Mouse (Mus musculus) spleen, postnatal 14 days (tissue): Measurements from ENCODE around the gene 2700049A03Rik.

Experiments used
- DNase-seq, 2 experiments: peaks; one replicate each; pipeline ENCODE4 v3.0.0; 2021 to 2022; ENCODE audit warnings: low spot score in 2 of 2

The 2700049A03Rik gene

GRCm38 (mm10) chr12:71183736-71184135, 47.1 kb downstream of the 2700049A03Rik start:
- DNase-seq, result no peak

GRCm38 (mm10) chr12:71184396-71184795, 47.7 kb downstream of the 2700049A03Rik start:
- no peak for DNase-seq

- DNase-seq, result no peak
Measured at GRCm38 (mm10) chr12:71192705-71193104, 56.1 kb downstream of the 2700049A03Rik start.

- no peak for DNase-seq
Measured at GRCm38 (mm10) chr12:71197671-71198070, 61.0 kb downstream of the 2700049A03Rik start.

GRCm38 (mm10) chr12:71201753-71202152, 65.1 kb downstream of the 2700049A03Rik start:
- DNase-seq, result no peak

GRCm38 (mm10) chr12:71204303-71204702, 67.7 kb downstream of the 2700049A03Rik start:
- DNase-seq, result no peak

- DNase-seq, result no peak
Measured at GRCm38 (mm10) chr12:71217191-71217590, 80.5 kb downstream of the 2700049A03Rik start.

GRCm38 (mm10) chr12:71217866-71218522, 81.3 kb downstream of the 2700049A03Rik start:
- DNase-seq, result no peak

GRCm38 (mm10) chr12:71222761-71223160, 86.1 kb downstream of the 2700049A03Rik start:
- no peak for DNase-seq

GRCm38 (mm10) chr12:71227769-71228168, 91.1 kb downstream of the 2700049A03Rik start:
- no peak for DNase-seq

- DNase-seq, result no peak
Measured at GRCm38 (mm10) chr12:71228925-71229649, 92.4 kb downstream of the 2700049A03Rik start.

- DNase-seq, result no peak
Measured at GRCm38 (mm10) chr12:71231561-71231960, 94.9 kb downstream of the 2700049A03Rik start.

- DNase-seq, result no peak
Measured at GRCm38 (mm10) chr12:71233426-71233825, 96.8 kb downstream of the 2700049A03Rik start.

- DNase-seq, result no peak
Measured at GRCm38 (mm10) chr12:71237074-71237473, 100.4 kb downstream of the 2700049A03Rik start.

- DNase-seq, result no peak
Measured at GRCm38 (mm10) chr12:71242791-71243190, 106.1 kb downstream of the 2700049A03Rik start.

- no peak for DNase-seq
Measured at GRCm38 (mm10) chr12:71244766-71245390, 108.2 kb downstream of the 2700049A03Rik start.

- no peak for DNase-seq
Measured at GRCm38 (mm10) chr12:71247191-71247590, 110.5 kb downstream of the 2700049A03Rik start.

- DNase-seq, result no peak
Measured at GRCm38 (mm10) chr12:71249348-71249747, 112.7 kb downstream of the 2700049A03Rik start.

GRCm38 (mm10) chr12:71252509-71253167, 116.0 kb downstream of the 2700049A03Rik start:
- DNase-seq, result no peak

- no peak for DNase-seq
Measured at GRCm38 (mm10) chr12:71254779-71255178, 118.1 kb downstream of the 2700049A03Rik start.

- no peak for DNase-seq
Measured at GRCm38 (mm10) chr12:71258196-71258920, 121.7 kb downstream of the 2700049A03Rik start.
